Mouse (Mus musculus) left cerebral cortex, adult 2 months (tissue): ENCODE measurements around the gene Grhl3. TPM values are rescaled to one million over a fixed set of nuclear protein-coding genes. Genes with fewer than 3 reads are reported as not detected.

Experiments
- DNase-seq, 2 experiments: peaks; one replicate each; pipeline ENCODE4 v3.0.0; 2021 to 2022; ENCODE audit warnings: low spot score in 2 of 2, mixed read lengths in 1 of 2; ENCODE audit errors: extremely low spot score in 1 of 2
- H3K27ac ChIP-seq: fragments of 200-600 bp; 2 replicates; pipeline ENCODE4 v1.8.1; 2022
- H3K4me3 ChIP-seq: fragments of 200-600 bp; 2 replicates; pipeline ENCODE4 v1.8.1; 2022
- CTCF ChIP-seq: fragments of 200-600 bp; IDR thresholded peaks from 2 replicates; pipeline ENCODE4 v1.8.1; 2022; ENCODE audit warnings: antibody characterized with exemption, mild to moderate bottlenecking, moderate library complexity
- intact Hi-C: fragments of 180-260 bp; cut with DNase I; formaldehyde crosslinking; loops from one replicate; pipeline ENCODE4 v1.15.1; 2025
- total RNA-seq, 2 experiments: library from RNA; stranded (reverse); gene quantifications; 2 replicates each; pipeline ENCODE4 v1.2.3; 2021

The Grhl3 gene
- total RNA-seq, 2 experiments from 2014 or later: 0.86 to 1.5 TPM

- Histone ChIP-seq H3K4me3 (no peak overlapping the region), H3K27ac (no peak overlapping the region)
- no peak for TF ChIP-seq CTCF
- no peak for DNase-seq
- intact Hi-C loops: no loop called here
These were observed 25.6 kb upstream of the Grhl3 start for GRCm38 (mm10) chr4:135598998-135599397.

GRCm38 (mm10) chr4:135597571-135597970 is 24.1 kb upstream of the Grhl3 start:
- TF ChIP-seq CTCF: no peak
- DNase-seq: no peak
- no peak overlapping the region for H3K27ac ChIP-seq
- no peak overlapping the region for H3K4me3 ChIP-seq
- intact Hi-C loops: no loop called here

- intact Hi-C loops: no loop called here
- H3K27ac ChIP-seq: no peak overlapping the region
- TF ChIP-seq CTCF: no peak
These were observed 22.5 kb upstream of the Grhl3 start for GRCm38 (mm10) chr4:135595943-135596342.

DNA sequence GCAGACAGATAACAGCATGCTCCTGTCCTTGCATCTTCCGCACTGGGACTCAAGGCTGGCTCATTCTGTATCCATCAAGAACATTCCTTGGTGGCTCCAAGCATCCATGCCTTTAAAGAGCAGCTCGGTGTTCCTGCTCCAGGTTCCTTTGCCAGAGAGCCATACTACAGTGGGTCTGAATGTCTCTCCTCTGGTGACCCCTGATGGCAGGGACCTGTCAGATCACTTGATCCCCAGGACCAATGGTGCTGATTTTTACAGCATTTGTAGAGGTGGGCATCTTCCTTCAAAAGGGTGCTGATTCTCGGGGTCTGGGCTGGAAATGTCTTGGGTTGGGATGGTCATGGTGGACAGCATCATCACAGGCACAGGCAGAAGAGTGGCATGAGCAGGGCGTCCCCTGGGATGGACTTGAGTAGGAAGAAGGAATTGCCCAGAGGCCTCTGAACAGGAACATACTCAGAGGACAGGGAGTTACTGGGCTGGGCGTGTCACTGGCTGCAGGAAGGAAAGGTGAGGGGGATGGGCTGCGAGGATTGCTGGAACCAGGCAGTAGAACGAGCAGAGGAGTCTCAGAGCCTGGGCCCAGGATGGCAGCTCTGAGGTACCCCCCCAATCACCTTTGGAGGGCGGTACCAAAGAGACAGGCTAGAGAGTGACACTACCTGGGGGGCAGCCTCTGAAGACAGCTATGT is 18.3 kb upstream of the Grhl3 start:
- no peak for DNase-seq
- no peak for TF ChIP-seq CTCF

More at GRCm38 (mm10) chr4:135595943-135596342, 22.5 kb upstream of the Grhl3 start:
- no peak for DNase-seq
- H3K4me3 ChIP-seq: no peak overlapping the region

DNA sequence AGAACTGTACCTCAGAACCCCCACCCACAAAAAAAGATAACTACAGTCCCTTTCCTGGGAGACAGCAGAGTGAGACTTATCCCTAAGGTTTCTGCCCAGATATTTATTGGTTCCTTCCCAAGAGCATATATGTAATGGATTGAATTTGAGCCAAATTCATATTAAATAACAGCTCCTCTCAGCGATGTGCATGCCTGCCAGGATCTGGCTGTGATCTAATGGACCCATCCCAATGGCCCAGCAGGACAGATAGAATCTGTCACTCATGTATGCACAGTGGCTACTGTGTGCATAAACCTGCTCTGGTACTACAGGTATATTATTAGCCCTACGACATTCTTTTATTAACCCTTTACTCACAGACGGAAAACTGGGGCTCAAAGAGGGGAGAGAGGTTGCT is 17.7 kb upstream of the Grhl3 start:
- no peak for TF ChIP-seq CTCF
- intact Hi-C loops: no loop called here
- no peak overlapping the region for H3K4me3 ChIP-seq
- no peak overlapping the region for H3K27ac ChIP-seq
- DNase-seq: no peak

More for the DNA sequence above, 18.3 kb upstream of the Grhl3 start:
- intact Hi-C loops: no loop called here
- Histone ChIP-seq H3K4me3 (no peak overlapping the region), H3K27ac (no peak overlapping the region)

GRCm38 (mm10) chr4:135584838-135585237 is 11.4 kb upstream of the Grhl3 start:
- Histone ChIP-seq H3K4me3 (no peak overlapping the region), H3K27ac (no peak overlapping the region)
- intact Hi-C loops: no loop called here
- TF ChIP-seq CTCF: no peak
- DNase-seq: no peak

DNA sequence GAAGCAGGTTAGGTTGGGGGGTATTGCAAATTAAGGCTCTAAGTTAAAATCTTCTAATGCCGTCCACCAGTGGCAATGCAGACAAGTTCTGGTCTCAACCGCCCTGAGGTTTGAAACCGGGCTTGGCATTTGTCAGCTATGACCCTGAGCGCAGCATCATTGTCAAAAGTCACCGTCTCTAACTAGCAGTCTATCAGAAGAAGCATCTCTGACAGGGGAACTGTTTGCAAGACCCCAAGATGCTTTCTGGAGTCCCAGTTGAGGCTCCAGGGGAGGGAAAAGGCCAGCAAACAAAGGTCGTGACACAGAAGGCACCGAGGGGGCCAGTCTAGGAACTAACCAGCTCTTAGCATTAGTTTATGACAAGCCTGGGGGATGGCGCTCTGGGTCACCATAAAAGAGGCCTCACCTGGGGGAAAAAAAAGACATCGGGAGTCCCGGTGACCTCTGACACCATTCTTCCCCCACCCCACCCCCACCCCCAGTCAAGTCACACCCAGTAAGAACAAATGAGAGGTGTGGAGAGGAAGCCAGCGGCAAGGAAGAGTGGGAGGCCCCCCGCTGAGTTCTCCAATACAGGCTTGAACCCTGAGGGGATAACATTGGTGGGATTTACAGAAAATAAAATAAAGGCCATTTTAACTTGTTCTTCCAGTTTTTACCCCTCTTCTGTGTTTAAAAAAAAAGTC is 7.9 kb upstream of the Grhl3 start:
- intact Hi-C loops: no loop called here
- H3K4me3 ChIP-seq: no peak overlapping the region

GRCm38 (mm10) chr4:135579695-135580094 is 6.3 kb upstream of the Grhl3 start:
- intact Hi-C loops: no loop called here
- no peak for DNase-seq
- Histone ChIP-seq H3K27ac (no peak overlapping the region), H3K4me3 (no peak overlapping the region)
- TF ChIP-seq CTCF: no peak

More for the DNA sequence above, 7.9 kb upstream of the Grhl3 start:
- TF ChIP-seq CTCF: no peak
- H3K27ac ChIP-seq: no peak overlapping the region
- DNase-seq: no peak

DNA sequence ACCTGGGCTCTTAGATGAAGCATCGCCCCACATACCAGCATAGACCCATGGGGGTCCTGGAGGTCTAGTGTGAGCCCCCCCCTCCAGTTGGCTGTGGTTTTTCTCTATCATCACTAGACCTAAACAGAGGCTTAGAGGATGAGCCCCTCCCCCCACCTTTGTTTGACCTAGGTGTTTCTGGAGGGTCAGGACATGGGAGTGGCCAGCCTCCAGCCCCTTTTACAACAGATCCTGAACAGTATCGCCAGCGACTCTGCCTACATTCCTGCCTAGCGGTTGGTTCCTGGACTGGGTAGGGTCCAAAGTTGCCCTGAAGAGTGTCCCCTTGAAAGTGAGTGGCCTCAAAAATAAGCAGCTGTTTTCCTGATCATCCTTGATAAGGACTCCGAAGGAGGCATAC is 5.1 kb upstream of the Grhl3 start:
- intact Hi-C loops: no loop called here
- Histone ChIP-seq H3K27ac (no peak overlapping the region), H3K4me3 (no peak overlapping the region)
- DNase-seq: no peak
- TF ChIP-seq CTCF: no peak

DNA sequence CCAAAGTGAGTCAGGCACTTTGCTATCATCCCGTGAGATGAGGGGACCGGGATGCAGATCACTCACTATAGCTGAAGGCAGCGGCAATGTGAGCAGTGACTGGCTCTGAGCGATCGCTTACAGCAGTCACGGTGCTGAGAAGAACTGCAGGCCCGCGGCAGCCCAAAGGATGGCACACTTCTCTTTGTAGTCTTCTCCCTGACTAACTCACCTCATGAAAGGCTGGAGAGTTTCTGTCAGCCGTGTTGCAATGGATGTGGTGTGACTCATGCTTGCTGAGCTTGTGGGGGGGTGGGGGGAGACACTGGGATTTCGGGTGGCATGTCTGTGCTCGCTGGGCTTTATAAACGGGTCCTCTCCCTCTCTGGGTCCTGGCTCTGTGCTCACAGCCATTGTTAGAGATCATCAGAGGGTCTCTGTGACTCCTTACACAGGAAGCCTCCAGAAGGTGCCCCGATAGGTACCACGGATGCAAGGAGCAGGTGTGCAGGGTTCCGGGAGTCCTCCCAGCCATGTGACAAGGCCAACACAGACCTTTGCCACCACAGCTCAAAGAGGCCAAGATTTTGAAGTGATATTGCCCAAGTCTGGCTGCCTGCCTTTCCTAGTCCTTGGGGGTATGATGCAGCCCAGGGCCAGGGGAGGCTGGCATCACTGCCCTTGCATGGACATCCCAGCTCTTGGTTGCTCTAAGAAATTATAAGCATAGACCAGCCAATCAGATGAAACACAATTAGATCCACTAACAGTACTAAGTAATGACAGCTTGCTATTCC is 2.1 kb upstream of the Grhl3 start:
- H3K27ac ChIP-seq: no peak overlapping the region
- peak; percentile 1; the same call in 1 of the 2 replicates for TF ChIP-seq CTCF
- no peak overlapping the region for H3K4me3 ChIP-seq
- DNase-seq: no peak
- intact Hi-C loops: no loop called here

DNA sequence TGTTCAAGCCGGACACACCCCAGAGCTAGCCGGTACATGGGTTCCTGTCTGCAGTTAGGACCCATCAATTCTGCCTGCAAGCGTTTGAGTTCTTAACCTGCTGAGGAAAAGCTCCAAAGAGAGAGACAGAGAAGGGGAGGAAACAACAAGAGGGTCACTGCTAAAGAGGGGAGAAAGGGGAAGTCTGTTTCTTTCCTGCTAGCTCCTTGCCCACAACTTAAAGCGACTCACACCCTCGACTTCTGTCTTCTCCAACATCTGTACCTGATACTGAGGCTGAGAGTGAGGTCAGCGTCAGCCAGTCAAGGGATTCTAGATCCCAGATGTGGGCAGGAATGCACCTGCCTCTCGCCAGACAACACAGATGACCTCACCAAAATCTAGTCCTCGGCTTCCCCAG is 1.2 kb downstream of the Grhl3 start:
- no peak overlapping the region for H3K27ac ChIP-seq
- no peak for TF ChIP-seq CTCF
- no peak overlapping the region for H3K4me3 ChIP-seq
- DNase-seq: no peak
- intact Hi-C loops: no loop called here

GRCm38 (mm10) chr4:135571037-135571550 is 2.3 kb downstream of the Grhl3 start:
- TF ChIP-seq CTCF: no peak
- no peak for DNase-seq
- intact Hi-C loops: no loop called here
- Histone ChIP-seq H3K4me3 (no peak overlapping the region), H3K27ac (no peak overlapping the region)
